Mouse (Mus musculus): ENCODE data around the gene Spop.
A peak's percentile ranks its signal among the peaks of the same experiment; 100 is the strongest.
"Not testable (repeated sequence)": the region's sequence is repeated elsewhere in the genome, so short reads cannot be mapped to it uniquely, and the experiment has no call there.

The Spop gene

GRCm38 (mm10) chr11:95391743-95392142, 22.1 kb upstream of the Spop start:
- no peak for DNase-seq (ENCODE audit: low spot score)

DNA sequence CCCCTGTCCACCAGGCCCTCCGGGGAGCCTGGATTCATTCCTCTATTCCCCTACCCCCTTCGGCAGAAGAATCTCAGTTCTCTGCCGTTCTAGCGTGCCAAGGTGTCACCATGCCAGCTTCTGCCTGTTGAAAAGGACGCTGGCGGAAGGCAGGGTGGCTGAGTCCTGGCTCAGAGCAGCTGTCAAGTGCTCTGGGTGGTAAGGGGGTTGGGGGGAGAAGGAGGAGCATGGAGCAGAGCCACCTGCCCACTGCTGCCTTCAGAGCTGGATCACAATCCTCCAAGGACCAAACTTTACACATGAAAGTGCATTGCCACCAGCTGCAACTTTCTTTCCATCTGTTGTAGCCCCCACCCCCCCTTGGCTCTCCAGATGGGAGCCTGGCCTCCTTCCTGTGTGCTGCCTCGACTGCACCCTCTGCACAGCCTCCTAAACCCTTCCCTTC, 21.6 kb upstream of the Spop start:
- no peak for DNase-seq (ENCODE audit: low spot score)

GRCm38 (mm10) chr11:95392708-95393499, 21.0 kb upstream of the Spop start:
- no peak for DNase-seq (ENCODE audit: low spot score)

- DNase-seq (ENCODE audit: low spot score): peak; percentile 39
Measured at GRCm38 (mm10) chr11:95393500-95393816, 20.4 kb upstream of the Spop start.

- DNase-seq (ENCODE audit: low spot score): no peak
Measured at GRCm38 (mm10) chr11:95394112-95394511, 19.8 kb upstream of the Spop start.

DNA sequence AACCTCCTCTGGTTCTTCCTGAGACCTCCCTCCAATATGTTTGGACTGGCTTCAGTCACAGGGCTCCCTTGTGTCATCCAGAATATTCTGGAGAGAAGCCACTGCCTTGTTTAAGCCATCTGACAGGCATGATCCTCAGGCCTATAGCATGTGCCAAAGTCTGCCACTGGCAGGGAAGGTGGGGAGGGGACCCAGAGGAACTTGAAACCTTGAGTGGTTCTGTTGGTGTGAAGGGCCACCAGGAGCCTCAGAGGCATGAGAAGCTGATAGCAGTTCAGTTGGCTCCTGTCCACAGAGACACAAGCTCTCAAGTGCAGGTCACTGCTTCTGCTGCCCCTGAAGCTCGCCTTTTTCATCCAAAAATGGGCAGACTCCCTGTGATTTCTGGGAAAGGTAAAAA, 17.3 kb upstream of the Spop start:
- DNase-seq (ENCODE audit: low spot score): no peak

GRCm38 (mm10) chr11:95397843-95398835, 15.7 kb upstream of the Spop start:
- DNase-seq (ENCODE audit: low spot score): peak; percentile 83

- no peak for DNase-seq (ENCODE audit: low spot score)
Measured at GRCm38 (mm10) chr11:95399520-95400020, 14.3 kb upstream of the Spop start.

DNA sequence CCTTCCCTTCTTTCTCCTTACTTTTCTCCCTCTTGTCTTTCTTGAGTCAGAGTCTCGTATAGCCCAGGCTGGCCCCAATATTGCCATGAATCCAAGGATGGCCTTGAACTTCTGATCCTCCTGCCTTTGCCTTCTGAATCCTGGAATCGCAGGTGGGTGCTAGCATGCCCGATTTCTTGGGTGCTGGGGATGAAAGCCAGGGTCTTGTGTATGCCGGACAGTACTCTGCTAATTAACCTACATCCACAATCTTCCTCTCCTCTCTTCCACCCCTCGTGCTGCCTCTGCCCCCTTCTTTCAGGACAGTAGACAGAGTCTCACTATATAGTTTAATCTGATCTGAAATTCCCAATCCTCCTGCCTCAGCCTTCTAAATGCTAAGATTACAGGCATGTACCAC, 12.3 kb upstream of the Spop start:
- DNase-seq (ENCODE audit: low spot score): no peak

- peak; percentile 48 for DNase-seq (ENCODE audit: low spot score)
Measured at GRCm38 (mm10) chr11:95402196-95402595, 11.7 kb upstream of the Spop start.

DNA sequence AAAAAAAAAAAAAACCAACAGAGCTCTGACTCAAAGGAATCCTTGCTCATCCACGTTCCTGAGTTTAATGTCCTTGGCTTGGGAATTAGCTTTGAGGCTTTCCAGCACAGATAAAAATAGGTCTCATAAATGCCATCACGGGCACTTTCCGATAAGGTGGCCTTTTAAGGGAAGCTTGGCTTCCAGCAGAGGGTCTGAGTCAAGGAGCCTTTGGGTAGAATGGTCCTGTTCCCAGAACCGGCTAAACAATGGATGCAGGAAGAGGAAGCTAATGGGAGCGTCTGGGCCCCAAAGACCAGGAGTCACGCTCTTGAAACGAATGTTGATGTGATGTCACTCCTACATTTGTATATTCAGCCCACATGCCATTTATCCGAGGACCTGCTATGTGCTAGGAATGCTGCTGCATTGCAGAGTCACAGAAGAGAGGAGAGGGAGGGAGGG, 11.2 kb upstream of the Spop start:
- DNase-seq (ENCODE audit: low spot score): peak; percentile 31

- DNase-seq (ENCODE audit: low spot score): peak; percentile 63
Measured at GRCm38 (mm10) chr11:95403382-95404340, 10.2 kb upstream of the Spop start.

GRCm38 (mm10) chr11:95405771-95406170, 8.1 kb upstream of the Spop start:
- DNase-seq (ENCODE audit: low spot score): no peak

DNA sequence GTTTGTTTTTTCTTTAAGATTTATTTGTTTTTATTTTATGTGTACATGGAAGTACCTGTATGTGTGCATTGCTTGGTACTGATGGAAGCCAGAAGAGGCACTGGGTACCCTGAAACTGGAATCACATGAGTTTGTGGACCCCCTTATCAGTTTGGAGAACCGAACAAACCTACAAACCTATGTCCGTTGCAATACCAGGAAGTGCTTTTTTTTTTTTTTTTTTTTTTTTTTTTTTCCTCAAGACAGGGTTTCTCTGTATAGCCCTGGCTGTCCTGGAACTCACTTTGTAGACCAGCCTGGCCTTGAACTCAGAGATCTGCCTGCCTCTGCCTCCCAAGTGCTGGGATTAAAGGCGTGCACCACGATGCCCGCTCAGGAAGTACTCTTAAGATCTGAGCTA, 7.5 kb upstream of the Spop start:
- DNase-seq (ENCODE audit: low spot score): not testable (repeated sequence)

DNA sequence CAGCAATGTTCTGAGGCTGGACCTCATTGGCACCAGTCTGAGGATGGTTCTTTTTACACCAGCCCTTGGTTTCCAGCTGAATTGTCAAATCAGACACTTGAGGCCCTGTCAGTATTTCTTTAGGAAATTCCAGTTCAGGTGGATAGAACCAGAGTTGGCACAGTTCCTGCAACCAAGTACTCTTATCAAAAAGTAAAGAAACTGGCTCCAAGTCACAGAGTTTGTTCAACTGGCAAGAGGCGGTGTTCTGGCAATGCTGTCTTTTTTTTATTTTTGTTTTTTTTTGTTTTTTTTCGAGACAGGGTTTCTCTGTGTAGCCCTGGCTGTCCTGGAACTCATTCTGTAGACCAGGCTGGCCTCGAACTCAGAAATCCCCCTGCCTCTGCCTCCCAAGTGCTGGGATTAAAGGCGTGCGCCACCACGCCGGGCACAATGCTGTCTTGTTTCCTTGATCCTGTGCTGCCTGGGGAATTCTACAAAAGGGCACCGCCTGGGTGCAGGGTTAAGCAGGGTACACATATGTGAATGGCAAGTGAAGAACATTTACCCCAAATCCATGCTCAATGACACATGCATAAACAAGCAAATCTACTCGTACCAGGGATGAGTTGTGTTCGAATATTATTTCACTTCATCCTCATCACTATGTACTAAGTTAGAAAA, 4.3 kb upstream of the Spop start:
- no peak for DNase-seq (ENCODE audit: low spot score)

- no peak for DNase-seq (ENCODE audit: low spot score)
Measured at GRCm38 (mm10) chr11:95411453-95412013, 2.3 kb upstream of the Spop start.

- no peak for DNase-seq (ENCODE audit: low spot score)
Measured at GRCm38 (mm10) chr11:95412615-95413014, 1.3 kb upstream of the Spop start.

DNA sequence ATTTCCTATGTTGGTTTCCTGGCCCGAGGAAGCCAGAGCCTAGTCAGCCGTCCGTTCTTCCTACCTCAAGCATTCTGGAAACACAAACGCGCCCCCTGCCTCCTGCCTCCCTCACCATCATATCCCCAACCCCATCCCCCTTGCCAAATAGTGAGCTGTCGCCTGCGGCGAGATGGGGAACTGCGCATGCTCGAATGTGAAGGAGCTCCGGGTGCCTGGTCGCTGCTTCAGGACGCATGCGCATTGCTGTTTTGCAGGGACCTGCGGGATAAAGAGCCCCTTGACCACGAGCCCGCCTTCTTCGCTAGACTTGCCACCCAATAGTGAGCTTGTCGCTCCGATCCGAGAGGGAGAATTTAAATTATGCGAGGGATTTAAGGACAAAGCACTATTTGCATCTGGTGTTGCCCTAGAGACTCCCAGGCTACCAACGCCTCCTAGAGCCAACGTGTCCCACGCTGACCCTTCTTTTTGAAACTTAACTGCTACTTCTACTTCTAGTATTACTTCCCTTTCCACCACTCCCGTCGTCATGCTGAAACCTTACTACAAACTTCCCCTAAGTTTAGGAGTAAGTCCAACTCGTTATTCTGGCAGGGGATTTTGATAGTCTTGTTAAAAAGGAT, 769 bp downstream of the Spop start:
- DNase-seq (ENCODE audit: low spot score): peak; percentile 99

- no peak for DNase-seq (ENCODE audit: low spot score)
Measured at GRCm38 (mm10) chr11:95415931-95416330, 2.1 kb downstream of the Spop start.

- no peak for DNase-seq (ENCODE audit: low spot score)
Measured at GRCm38 (mm10) chr11:95417341-95417740, 3.5 kb downstream of the Spop start.

Data from embryo, embryonic 10 days (tissue).